Mouse (Mus musculus): ENCODE measurements around the gene 9030624G23Rik.
A peak's percentile ranks its signal among the peaks of the same experiment; 100 is the strongest.
"Not testable (repeated sequence)": the region's sequence is repeated elsewhere in the genome, so short reads cannot be mapped to it uniquely, and the experiment has no call there.

Gene 9030624G23Rik

DNA sequence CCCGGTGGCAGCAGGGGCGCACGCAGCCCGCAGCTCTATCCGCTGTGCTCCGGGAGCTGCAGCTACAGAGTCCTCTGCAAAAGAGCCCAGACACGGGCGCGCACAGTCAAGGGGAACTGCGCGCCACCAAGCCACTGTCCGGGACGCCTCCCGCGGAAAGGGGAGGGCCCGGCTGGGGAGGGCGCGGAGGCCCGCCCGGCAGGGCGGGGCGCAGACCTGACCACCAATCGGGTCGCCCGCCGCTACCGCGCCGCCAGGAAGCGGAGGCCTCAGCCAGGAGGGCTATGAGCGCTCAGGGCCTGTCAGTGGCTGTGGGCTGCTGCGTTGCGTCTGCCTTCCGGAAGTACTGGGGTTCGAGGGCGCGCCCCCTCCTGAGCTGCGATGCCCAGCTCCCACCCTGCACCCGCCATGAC is at the start of gene 9030624G23Rik:
Gene 9030624G23Rik, minus strand, starts transcription at position 139 of the 413 bp plus-strand sequence.
- peak in 1 of 2 experiments; percentile 2 for DNase-seq (ENCODE audit: low spot score in 2 of 2)

- DNase-seq (ENCODE audit: low spot score in 2 of 2): not testable (repeated sequence)
These were observed 13.9 kb downstream of the 9030624G23Rik start for GRCm38 (mm10) chr12:24083096-24083495.

All from spleen, postnatal 36 days (tissue).